ENCODE assay signal across 9 mouse cellular contexts in genomic region chr14:79140826-79141219, GRCm38 (mm10).
DNase-seq lines count a peak whose midpoint lies in the region; ATAC-seq lines count a peak whose summit lies in the region.
"Had no signal": no experiment of that assay in that cellular context is flagged by ENCODE, and none has a peak within 500 bp of the region (broad histone marks: within the 10 kb centered on the region; RNA-seq: fewer than 3 reads in every experiment).

No protein-coding gene starts in this region.

- 66% methylated on average over 2 of the region's 2 CpGs for WGBS in neural tube, embryonic 11.5 days
- WGBS in kidney, embryonic 16.5 days: 81% methylated on average over 2 of the region's 2 CpGs
- WGBS in neural tube, embryonic 15.5 days: 40% methylated on average over 2 of the region's 2 CpGs

- no peak overlapping the region; the same call in 1 of the 2 replicates for H3K4me2 ChIP-seq in neural tube, embryonic 11.5 days (ENCODE audit: low read depth)
- H3K4me2 ChIP-seq in kidney, embryonic 16.5 days (replicated peaks; ENCODE audit: low read depth, low read length): no peak overlapping the region
- H3K4me2 ChIP-seq in neural tube, embryonic 15.5 days: no peak overlapping the region

- peak; percentile 35 for ATAC-seq in neural tube, embryonic 11.5 days (ENCODE audit: insufficient read depth, low FRiP score, low TSS enrichment)
- ATAC-seq in kidney, embryonic 16.5 days (ENCODE audit: low FRiP score, low TSS enrichment): peak; percentile 32; the same call in 1 of the 2 replicates
- ATAC-seq in neural tube, embryonic 15.5 days (ENCODE audit: low FRiP score): peak; percentile 33; the same call in 1 of the 2 replicates

- no peaks in the 10 kb centered on the region for H3K36me3 ChIP-seq in neural tube, embryonic 11.5 days (ENCODE audit: control insufficient read depth, insufficient read depth, low read length)
- H3K36me3 ChIP-seq in kidney, embryonic 16.5 days (ENCODE audit: insufficient read depth, low read length): no peaks in the 10 kb centered on the region
- H3K36me3 ChIP-seq in neural tube, embryonic 15.5 days: no peaks in the 10 kb centered on the region

- no peak overlapping the region for H3K4me3 ChIP-seq in neural tube, embryonic 11.5 days (ENCODE audit: low read depth, low read length)
- H3K4me3 ChIP-seq in kidney, embryonic 16.5 days (ENCODE audit: low read length): no peak overlapping the region
- H3K4me3 ChIP-seq in neural tube, embryonic 15.5 days (replicated peaks): no peak overlapping the region

- H3K27ac ChIP-seq in neural tube, embryonic 11.5 days (ENCODE audit: low read depth, low read length): peak overlapping the region; percentile 40
- H3K27ac ChIP-seq in kidney, embryonic 16.5 days (ENCODE audit: low read length): 0 out of 2 replicates have a peak overlapping the region, but pooled peaks have one; percentile 17
- H3K27ac ChIP-seq in neural tube, embryonic 15.5 days (replicated peaks): peak overlapping the region; percentile 54
- H3K27ac ChIP-seq: macrophage had no signal

- peaks cover 14% of the 10 kb centered on the region for H3K4me1 ChIP-seq in neural tube, embryonic 11.5 days (ENCODE audit: control insufficient read depth, insufficient read depth, low read length)
- H3K4me1 ChIP-seq in kidney, embryonic 16.5 days (ENCODE audit: insufficient read depth, low read length): peaks cover 26% of the 10 kb centered on the region
- peaks cover 22% of the 10 kb centered on the region for H3K4me1 ChIP-seq in neural tube, embryonic 15.5 days

- H3K9me3 ChIP-seq in neural tube, embryonic 11.5 days (ENCODE audit: control insufficient read depth, low read length): no peaks in the 10 kb centered on the region
- H3K9me3 ChIP-seq in kidney, embryonic 16.5 days (ENCODE audit: low read length): no peaks in the 10 kb centered on the region
- no peaks in the 10 kb centered on the region for H3K9me3 ChIP-seq in neural tube, embryonic 15.5 days (replicated peaks)

- DNase-seq in neural tube, embryonic 11.5 days (ENCODE audit: low spot score): no peak
- no peak for DNase-seq in neural tube, embryonic 10.5 days (ENCODE audit: extremely low spot score, low spot score)
- DNase-seq in heart, adult 8-10 months (ENCODE audit: low spot score): peak; percentile 50
- no peak for DNase-seq in layer of hippocampus, postnatal 36 days
- no peak for DNase-seq in layer of hippocampus, adult 8-10 months (ENCODE audit: low spot score in 2 of 2)
- no peak for DNase-seq in thymus, postnatal 14 days

- no peak overlapping the region for H3K9ac ChIP-seq in neural tube, embryonic 11.5 days (ENCODE audit: low read length)
- no peak overlapping the region for H3K9ac ChIP-seq in kidney, embryonic 16.5 days (replicated peaks; ENCODE audit: low read length)
- no peak overlapping the region; the same call in 1 of the 2 replicates for H3K9ac ChIP-seq in neural tube, embryonic 15.5 days (replicated peaks)

- H3K27me3 ChIP-seq in neural tube, embryonic 11.5 days (ENCODE audit: control insufficient read depth, insufficient read depth, low read length): no peaks in the 10 kb centered on the region
- no peaks in the 10 kb centered on the region for H3K27me3 ChIP-seq in kidney, embryonic 16.5 days (ENCODE audit: insufficient read depth, low read length)
- no peaks in the 10 kb centered on the region for H3K27me3 ChIP-seq in neural tube, embryonic 15.5 days (replicated peaks)
